ENCODE assay signal across 23 mouse cellular contexts in the genomic region with DNA sequence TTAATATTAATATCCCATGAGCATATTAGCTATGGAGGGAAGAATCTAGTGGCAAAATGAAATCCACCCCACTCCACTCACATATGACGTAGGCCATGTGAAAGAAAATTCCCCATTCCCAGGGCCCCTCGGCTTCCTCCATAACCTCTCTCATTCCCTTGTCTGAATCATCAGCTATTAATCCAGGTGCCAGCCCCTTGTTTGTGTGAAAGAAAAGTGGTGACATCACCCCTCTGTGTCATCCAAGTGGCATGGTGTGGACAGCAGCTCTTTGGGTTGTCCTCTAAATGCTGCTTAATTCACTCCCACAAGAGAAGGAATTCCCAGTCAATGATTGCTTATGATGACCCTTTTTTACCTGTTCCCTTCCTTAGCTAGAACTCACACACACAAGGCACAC.
A peak's percentile ranks its signal among the peaks of the same experiment; 100 is the strongest.
DNase-seq lines count a peak whose midpoint lies in the region; ATAC-seq and TF ChIP-seq lines count a peak whose summit lies in the region.
"Had no signal": no experiment of that assay in that cellular context is flagged by ENCODE, and none has a peak within 500 bp of the region (broad histone marks: within the 10 kb centered on the region; RNA-seq: fewer than 3 reads in every experiment).

No protein-coding gene starts in this region.

- no peak for TF ChIP-seq CTCF in Patski (IDR thresholded peaks at IDR 0.05)

- CTCF ChIA-PET in Patski (lab: Charles Lee): interaction anchor here (1.1 kb wide), 1 partner anchor 13 kb away, joined by 4 read pairs; no protein-coding TSS in a partner anchor

- H3K4me3 ChIP-seq in midbrain, embryonic 14.5 days (replicated peaks; ENCODE audit: low read depth, low read length): no peak overlapping the region
- H3K4me3 ChIP-seq in midbrain, embryonic 11.5 days (ENCODE audit: low read depth, low read length): no peak overlapping the region
- no peak overlapping the region for H3K4me3 ChIP-seq in midbrain, embryonic 16.5 days (ENCODE audit: low read depth, low read length)
- H3K4me3 ChIP-seq in midbrain, embryonic 13.5 days (replicated peaks): no peak overlapping the region
- H3K4me3 ChIP-seq in hindbrain, embryonic 11.5 days (ENCODE audit: low read depth, low read length): no peak overlapping the region
- H3K4me3 ChIP-seq: embryonic facial prominence, embryonic 10.5 days; embryonic facial prominence, embryonic 12.5 days; forebrain, embryonic 13.5 days; forebrain, embryonic 15.5 days had no signal

- 66% methylated on average over 2 of the region's 2 CpGs for WGBS in midbrain, embryonic 14.5 days
- WGBS in midbrain, embryonic 11.5 days: 92% methylated on average over 2 of the region's 2 CpGs
- WGBS in midbrain, embryonic 16.5 days: 69% methylated on average over 2 of the region's 2 CpGs
- 77% methylated on average over 2 of the region's 2 CpGs for WGBS in midbrain, embryonic 13.5 days
- 75% methylated on average over 2 of the region's 2 CpGs for WGBS in hindbrain, embryonic 11.5 days

- H3K27ac ChIP-seq in midbrain, embryonic 14.5 days (replicated peaks; ENCODE audit: low read depth, low read length): peak overlapping the region; percentile 49; the same call in 1 of the 2 replicates
- H3K27ac ChIP-seq in midbrain, embryonic 11.5 days (ENCODE audit: low read depth, low read length): no peak overlapping the region
- H3K27ac ChIP-seq in midbrain, embryonic 16.5 days (ENCODE audit: low read length): no peak overlapping the region
- H3K27ac ChIP-seq in midbrain, embryonic 13.5 days: no peak overlapping the region
- H3K27ac ChIP-seq in hindbrain, embryonic 11.5 days (ENCODE audit: low read depth, low read length): no peak overlapping the region
- H3K27ac ChIP-seq: embryonic facial prominence, embryonic 10.5 days; embryonic facial prominence, embryonic 12.5 days; forebrain, embryonic 13.5 days; forebrain, embryonic 15.5 days had no signal

- no peaks in the 10 kb centered on the region for H3K36me3 ChIP-seq in midbrain, embryonic 14.5 days (ENCODE audit: control insufficient read depth, insufficient read depth, low read length)
- H3K36me3 ChIP-seq in midbrain, embryonic 11.5 days (ENCODE audit: control insufficient read depth, insufficient read depth, low read length): no peaks in the 10 kb centered on the region
- no peaks in the 10 kb centered on the region for H3K36me3 ChIP-seq in midbrain, embryonic 16.5 days (ENCODE audit: control insufficient read depth, insufficient read depth, low read length)
- H3K36me3 ChIP-seq in midbrain, embryonic 13.5 days: no peaks in the 10 kb centered on the region
- no peaks in the 10 kb centered on the region for H3K36me3 ChIP-seq in hindbrain, embryonic 11.5 days (ENCODE audit: control insufficient read depth, insufficient read depth, low read length)
- H3K36me3 ChIP-seq: embryonic facial prominence, embryonic 10.5 days; embryonic facial prominence, embryonic 12.5 days; forebrain, embryonic 15.5 days had no signal

- in situ Hi-C loops in Patski (cut with MboI; ENCODE audit: low pct_unique_long_range_greater_than_20kb): no loop called here

- no peaks in the 10 kb centered on the region for H3K27me3 ChIP-seq in midbrain, embryonic 14.5 days (ENCODE audit: control insufficient read depth, insufficient read depth, low read length)
- H3K27me3 ChIP-seq in midbrain, embryonic 11.5 days (ENCODE audit: control insufficient read depth, insufficient read depth, low read length): no peaks in the 10 kb centered on the region
- no peaks in the 10 kb centered on the region for H3K27me3 ChIP-seq in midbrain, embryonic 16.5 days (ENCODE audit: control insufficient read depth, insufficient read depth, low read depth, low read length)
- no peaks in the 10 kb centered on the region for H3K27me3 ChIP-seq in midbrain, embryonic 13.5 days
- H3K27me3 ChIP-seq in Patski: no peaks in the 10 kb centered on the region
- H3K27me3 ChIP-seq in hindbrain, embryonic 11.5 days (ENCODE audit: control insufficient read depth, insufficient read depth, low read length): no peaks in the 10 kb centered on the region
- H3K27me3 ChIP-seq: embryonic facial prominence, embryonic 12.5 days; forebrain, embryonic 13.5 days; forebrain, embryonic 15.5 days had no signal

- no peak overlapping the region for H3K9ac ChIP-seq in midbrain, embryonic 14.5 days (replicated peaks; ENCODE audit: low read length)
- no peak overlapping the region for H3K9ac ChIP-seq in midbrain, embryonic 11.5 days (ENCODE audit: low read length)
- H3K9ac ChIP-seq in midbrain, embryonic 16.5 days (ENCODE audit: low read depth, low read length): no peak overlapping the region
- no peak overlapping the region for H3K9ac ChIP-seq in midbrain, embryonic 13.5 days (replicated peaks)
- H3K9ac ChIP-seq in hindbrain, embryonic 11.5 days (ENCODE audit: low read depth, low read length): no peak overlapping the region
- H3K9ac ChIP-seq: embryonic facial prominence, embryonic 12.5 days; forebrain, embryonic 13.5 days; forebrain, embryonic 15.5 days; forebrain, postnatal 0 days had no signal

- intact Hi-C loops in heart, postnatal 10 days (cut with DNase I): no loop called here

- POLR2A ChIA-PET in Patski (lab: Charles Lee): no interaction called here

- ATAC-seq in midbrain, embryonic 14.5 days (ENCODE audit: low FRiP score, low TSS enrichment): no peak
- ATAC-seq in midbrain, embryonic 11.5 days (ENCODE audit: low FRiP score): no peak
- 0 out of 2 replicates have a peak, but pooled peaks have one; percentile 42 for ATAC-seq in midbrain, embryonic 16.5 days
- no peak for ATAC-seq in midbrain, embryonic 13.5 days
- ATAC-seq in Patski: peak; percentile 89
- ATAC-seq in hindbrain, embryonic 11.5 days (ENCODE audit: low FRiP score): no peak
- ATAC-seq: activated CD4-positive, CD25-positive, alpha-beta regulatory T cell, adult 4 months; forebrain, embryonic 13.5 days; forebrain, embryonic 15.5 days; forebrain, postnatal 0 days had no signal

- no peak overlapping the region for H3K4me2 ChIP-seq in midbrain, embryonic 14.5 days (ENCODE audit: low read length)
- H3K4me2 ChIP-seq in midbrain, embryonic 11.5 days: no peak overlapping the region
- no peak overlapping the region for H3K4me2 ChIP-seq in midbrain, embryonic 16.5 days (ENCODE audit: low read length)
- no peak overlapping the region for H3K4me2 ChIP-seq in midbrain, embryonic 13.5 days (replicated peaks)
- no peak overlapping the region for H3K4me2 ChIP-seq in hindbrain, embryonic 11.5 days (replicated peaks; ENCODE audit: low read depth, low read length)
- H3K4me2 ChIP-seq: embryonic facial prominence, embryonic 12.5 days; forebrain, embryonic 13.5 days; forebrain, embryonic 15.5 days had no signal

- no peaks in the 10 kb centered on the region for H3K9me3 ChIP-seq in midbrain, embryonic 14.5 days (ENCODE audit: control insufficient read depth, low read length)
- no peaks in the 10 kb centered on the region for H3K9me3 ChIP-seq in midbrain, embryonic 11.5 days (ENCODE audit: control insufficient read depth, low read length)
- H3K9me3 ChIP-seq in midbrain, embryonic 16.5 days (replicated peaks; ENCODE audit: control insufficient read depth, low read length, poor library complexity, severe bottlenecking): no peaks in the 10 kb centered on the region
- H3K9me3 ChIP-seq in midbrain, embryonic 13.5 days: no peaks in the 10 kb centered on the region
- H3K9me3 ChIP-seq in hindbrain, embryonic 11.5 days (ENCODE audit: control insufficient read depth, low read length): no peaks in the 10 kb centered on the region
- H3K9me3 ChIP-seq: embryonic facial prominence, embryonic 10.5 days; embryonic facial prominence, embryonic 12.5 days; forebrain, embryonic 13.5 days; forebrain, embryonic 15.5 days had no signal

- DNase-seq in midbrain, embryonic 14.5 days: no peak
- no peak for DNase-seq in midbrain, embryonic 11.5 days (ENCODE audit: low spot score, missing footprints)
- DNase-seq in Muller cell, postnatal 12 days (ENCODE audit: inconsistent ontology term): peak; percentile 83
- peak; percentile 15 for DNase-seq in Patski (ENCODE audit: low read depth, low spot score)
- DNase-seq in hindbrain, embryonic 11.5 days (ENCODE audit: low spot score): no peak
- no peak for DNase-seq in heart, postnatal 10 days
- DNase-seq: adrenal gland, adult 8-10 months; adrenal gland, postnatal 14 days; adrenal gland, postnatal 36 days; B cell, adult 2 months; cerebellum, adult 11-12 months; cerebellum, adult 2 months; cerebellum, adult 9-10 months; cerebellum, postnatal 10 days; cerebellum, postnatal 25 days; forebrain, postnatal 0 days had no signal

- H3K4me1 ChIP-seq in midbrain, embryonic 14.5 days (ENCODE audit: control insufficient read depth, insufficient read depth, low read length): no peaks in the 10 kb centered on the region
- no peaks in the 10 kb centered on the region for H3K4me1 ChIP-seq in midbrain, embryonic 11.5 days (ENCODE audit: control insufficient read depth, insufficient read depth, low read length)
- H3K4me1 ChIP-seq in midbrain, embryonic 16.5 days (ENCODE audit: control insufficient read depth, insufficient read depth, low read length): 0 out of 2 replicates have a peak, but pooled peaks cover 2% of the 10 kb centered on the region
- H3K4me1 ChIP-seq in midbrain, embryonic 13.5 days (replicated peaks): no peaks in the 10 kb centered on the region
- no peaks in the 10 kb centered on the region for H3K4me1 ChIP-seq in hindbrain, embryonic 11.5 days (replicated peaks; ENCODE audit: control insufficient read depth, insufficient read depth, low read length)
- H3K4me1 ChIP-seq: embryonic facial prominence, embryonic 10.5 days; embryonic facial prominence, embryonic 12.5 days; forebrain, embryonic 15.5 days had no signal

Comparison
In these comparisons a context has a peak if more than half of its experiments do, and no peak if none do; other contexts are left out.
1. ATAC-seq: peak in midbrain, embryonic 16.5 days (single experiment) and Patski (single experiment); none in midbrain, embryonic 14.5 days (single experiment), midbrain, embryonic 11.5 days (single experiment), midbrain, embryonic 13.5 days (single experiment) and hindbrain, embryonic 11.5 days (single experiment).
2. DNase-seq: peak in Muller cell, postnatal 12 days (single experiment) and Patski (single experiment); none in midbrain, embryonic 14.5 days (single experiment), midbrain, embryonic 11.5 days (single experiment), hindbrain, embryonic 11.5 days (single experiment) and heart, postnatal 10 days (0 of 2).